Mouse (Mus musculus) erythroblast, embryonic 14.5 days (primary cell): Measurements from ENCODE around the gene Chrna1. TPM values are rescaled to one million over a fixed set of nuclear protein-coding genes. Genes with fewer than 3 reads are reported as not detected.

ENCODE experiments used
- H3K27me3 ChIP-seq: 2 replicates; pipeline ENCODE4 v1.6.1; 2012; ENCODE audit warnings: inconsistent platforms; ENCODE audit not compliant: control insufficient read depth
- H3K36me3 ChIP-seq: 2 replicates; pipeline ENCODE4 v1.6.1; 2012; ENCODE audit warnings: mild to moderate bottlenecking, inconsistent platforms; ENCODE audit not compliant: control insufficient read depth
- H3K4me1 ChIP-seq: 2 replicates; pipeline ENCODE4 v1.6.1; 2012; ENCODE audit warnings: inconsistent platforms; ENCODE audit not compliant: control insufficient read depth
- H3K4me3 ChIP-seq: replicated peaks from 2 replicates; pipeline ENCODE3; 2012; ENCODE audit warnings: moderate library complexity, mild to moderate bottlenecking, inconsistent platforms
- H3K9me3 ChIP-seq: 2 replicates; pipeline ENCODE4 v1.6.1; 2012; ENCODE audit warnings: low read length, inconsistent platforms, mixed read lengths; ENCODE audit not compliant: control insufficient read depth
- GATA1 ChIP-seq: IDR thresholded peaks from 2 replicates; pipeline ENCODE4 v1.6.1; 2012; ENCODE audit warnings: low read length, inconsistent platforms, mixed read lengths
- TAL1 ChIP-seq: IDR thresholded peaks from 3 replicates; pipeline ENCODE4 v1.6.1; 2012; ENCODE audit warnings: low read length, inconsistent platforms, mixed read lengths
- polyA plus RNA-seq: library from polyadenylated mRNA; stranded (reverse); fragments of >175 nt; gene quantifications from 2 replicates; pipeline ENCODE4 v1.2.3, GENCODE M21; 2012

Gene Chrna1
- polyA plus RNA-seq, 1 experiment, result not detected

DNA sequence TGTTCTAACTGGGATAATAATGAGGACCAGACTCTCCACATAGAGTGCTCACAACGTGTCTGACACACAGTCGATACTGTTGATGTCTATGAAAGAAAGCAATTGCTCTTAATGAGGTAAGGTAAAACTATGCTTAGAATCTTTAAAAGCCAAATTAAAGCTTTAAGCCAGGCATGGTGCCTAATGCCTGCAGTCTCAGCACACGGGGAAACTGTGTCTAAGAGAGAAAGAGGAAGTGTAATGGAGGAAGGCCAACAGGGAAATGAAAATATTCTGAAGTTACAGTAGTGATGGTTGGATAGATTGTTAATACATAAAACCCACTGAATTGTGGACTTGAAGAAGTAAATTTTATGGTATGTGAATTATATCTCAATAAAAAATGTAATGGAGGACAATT is 25.7 kb downstream of the Chrna1 start:
- H3K9me3 ChIP-seq, result no peaks in the 10 kb centered on the region

DNA sequence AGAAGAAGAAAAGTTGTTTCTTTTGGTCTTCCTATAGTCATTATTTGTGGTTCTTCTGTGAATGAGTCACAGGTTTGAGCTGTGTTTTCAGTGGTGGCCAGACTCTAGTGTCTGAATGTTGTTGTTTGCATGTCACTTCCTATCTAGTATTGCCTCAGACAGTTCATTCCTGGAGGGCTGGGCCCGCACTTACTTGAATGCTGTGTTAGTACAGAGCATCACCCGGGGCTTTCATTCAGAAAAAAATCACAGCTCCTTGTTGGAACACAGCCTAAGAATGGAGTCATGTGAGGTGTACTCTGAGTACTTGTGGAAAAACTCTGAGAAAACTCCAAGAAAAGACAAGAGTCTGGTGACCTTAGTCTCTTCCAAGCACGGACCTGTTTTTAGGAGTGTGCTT is 27.2 kb downstream of the Chrna1 start:
- H3K4me3 ChIP-seq, result no peak overlapping the region
- H3K36me3 ChIP-seq, result no peaks in the 10 kb centered on the region
- H3K4me1 ChIP-seq, result no peaks in the 10 kb centered on the region
- no peaks in the 10 kb centered on the region for H3K27me3 ChIP-seq
- no peaks in the 10 kb centered on the region for H3K9me3 ChIP-seq
- no peak for TF ChIP-seq GATA1
- no peak for TF ChIP-seq TAL1

More for the DNA sequence above, 25.7 kb downstream of the Chrna1 start:
- TF ChIP-seq GATA1 (no peak), TAL1 (no peak)
- H3K4me3 ChIP-seq, result no peak overlapping the region
- no peaks in the 10 kb centered on the region for H3K27me3 ChIP-seq
- no peaks in the 10 kb centered on the region for H3K36me3 ChIP-seq
- H3K4me1 ChIP-seq, result no peaks in the 10 kb centered on the region

DNA sequence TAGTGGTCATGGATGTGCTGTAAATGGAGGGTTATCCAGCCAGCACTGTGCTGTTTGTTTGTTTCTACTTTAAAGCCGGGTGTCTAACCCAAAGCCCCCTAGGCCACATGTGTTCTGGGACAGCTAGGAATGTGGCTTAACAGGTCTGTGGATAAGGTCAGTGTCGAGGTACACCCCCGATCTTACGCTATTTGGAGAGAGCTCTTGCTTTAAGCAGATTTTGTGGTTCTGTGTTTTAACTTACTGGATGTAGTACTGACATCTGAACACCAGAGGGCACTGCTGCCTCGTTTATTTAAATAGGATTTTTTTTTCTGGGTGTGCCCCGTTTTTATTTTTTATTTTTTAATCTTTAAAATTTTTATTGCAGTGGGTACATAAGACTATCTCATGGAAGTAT is 29.4 kb downstream of the Chrna1 start:
- no peaks in the 10 kb centered on the region for H3K4me1 ChIP-seq
- no peak overlapping the region for H3K4me3 ChIP-seq
- H3K27me3 ChIP-seq, result no peaks in the 10 kb centered on the region; the same call in 1 of the 2 replicates
- TF ChIP-seq TAL1 (no peak), GATA1 (no peak)
- H3K36me3 ChIP-seq, result no peaks in the 10 kb centered on the region
- no peaks in the 10 kb centered on the region for H3K9me3 ChIP-seq

DNA sequence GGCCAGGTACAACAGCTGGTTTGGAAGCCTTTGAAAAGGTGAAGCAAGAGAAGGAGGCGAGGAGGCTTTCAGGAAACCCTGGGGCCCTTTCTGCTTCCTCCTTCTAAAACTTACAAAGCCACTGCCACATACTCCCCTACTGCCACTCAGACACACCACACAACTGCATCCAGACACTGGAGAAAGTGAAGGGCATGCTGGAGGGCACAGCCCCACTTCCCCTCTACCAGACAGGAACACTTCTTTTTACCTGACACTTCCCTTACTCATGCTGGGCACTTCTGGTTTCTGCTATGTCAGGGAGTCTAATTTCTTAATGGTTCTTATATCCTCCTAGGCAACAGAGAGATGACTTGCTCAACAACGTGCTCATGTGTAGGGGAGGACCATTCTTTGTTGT is 31.6 kb downstream of the Chrna1 start:
- no peak overlapping the region for H3K4me3 ChIP-seq
- TF ChIP-seq GATA1 (no peak), TAL1 (no peak)
- H3K9me3 ChIP-seq, result no peaks in the 10 kb centered on the region
- H3K4me1 ChIP-seq, result no peaks in the 10 kb centered on the region
- no peaks in the 10 kb centered on the region; the same call in 1 of the 2 replicates for H3K27me3 ChIP-seq
- H3K36me3 ChIP-seq, result no peaks in the 10 kb centered on the region

DNA sequence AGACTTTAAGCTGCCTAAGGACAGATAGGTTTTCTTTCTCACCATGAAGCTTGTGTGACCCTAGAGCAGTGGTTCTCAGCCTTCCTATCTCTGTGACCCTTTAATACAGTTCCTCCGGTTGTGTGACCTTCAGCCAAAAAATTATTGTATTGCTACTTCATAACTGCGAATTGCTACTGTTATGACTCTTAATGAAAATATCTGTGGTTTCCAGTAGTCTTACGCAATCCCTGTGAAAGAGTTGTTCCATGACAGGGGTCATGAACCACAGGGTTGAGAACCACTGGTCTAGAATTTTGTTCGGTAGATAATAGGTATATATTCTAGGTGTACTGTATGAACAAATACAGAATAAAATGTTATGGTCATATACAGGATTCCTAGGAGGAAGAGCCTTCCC is 32.9 kb downstream of the Chrna1 start:
- no peaks in the 10 kb centered on the region for H3K36me3 ChIP-seq
- H3K9me3 ChIP-seq, result no peaks in the 10 kb centered on the region
- no peak for TF ChIP-seq TAL1
- TF ChIP-seq GATA1, result no peak
- no peaks in the 10 kb centered on the region; the same call in 1 of the 2 replicates for H3K27me3 ChIP-seq
- no peaks in the 10 kb centered on the region for H3K4me1 ChIP-seq
- H3K4me3 ChIP-seq, result no peak overlapping the region

DNA sequence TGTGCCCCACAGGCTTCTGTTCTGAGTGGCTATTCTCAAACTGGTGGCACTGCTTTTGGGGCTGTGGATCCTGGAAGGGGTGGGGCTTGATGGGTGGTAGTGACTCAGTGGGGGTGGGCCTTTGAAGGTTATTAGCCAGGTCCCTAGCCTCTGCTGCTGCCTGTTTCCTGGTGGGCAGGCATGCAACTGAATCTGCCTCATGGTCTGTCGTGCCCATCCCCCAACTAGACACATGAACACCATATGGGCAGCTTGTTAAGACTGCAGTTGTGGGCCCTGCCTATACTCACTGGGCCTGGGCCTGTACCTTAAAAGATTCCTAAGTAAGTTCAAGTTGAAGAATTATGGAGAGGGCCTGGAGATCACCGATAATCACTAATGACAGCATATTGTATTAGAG is 34.6 kb downstream of the Chrna1 start:
- TF ChIP-seq TAL1 (no peak), GATA1 (no peak)
- Histone ChIP-seq H3K9me3 (no peaks in the 10 kb centered on the region), H3K36me3 (no peaks in the 10 kb centered on the region), H3K4me3 (no peak overlapping the region), H3K4me1 (peaks cover 2% of the 10 kb centered on the region; the same call in 1 of the 2 replicates), H3K27me3 (peaks cover 11% of the 10 kb centered on the region)

DNA sequence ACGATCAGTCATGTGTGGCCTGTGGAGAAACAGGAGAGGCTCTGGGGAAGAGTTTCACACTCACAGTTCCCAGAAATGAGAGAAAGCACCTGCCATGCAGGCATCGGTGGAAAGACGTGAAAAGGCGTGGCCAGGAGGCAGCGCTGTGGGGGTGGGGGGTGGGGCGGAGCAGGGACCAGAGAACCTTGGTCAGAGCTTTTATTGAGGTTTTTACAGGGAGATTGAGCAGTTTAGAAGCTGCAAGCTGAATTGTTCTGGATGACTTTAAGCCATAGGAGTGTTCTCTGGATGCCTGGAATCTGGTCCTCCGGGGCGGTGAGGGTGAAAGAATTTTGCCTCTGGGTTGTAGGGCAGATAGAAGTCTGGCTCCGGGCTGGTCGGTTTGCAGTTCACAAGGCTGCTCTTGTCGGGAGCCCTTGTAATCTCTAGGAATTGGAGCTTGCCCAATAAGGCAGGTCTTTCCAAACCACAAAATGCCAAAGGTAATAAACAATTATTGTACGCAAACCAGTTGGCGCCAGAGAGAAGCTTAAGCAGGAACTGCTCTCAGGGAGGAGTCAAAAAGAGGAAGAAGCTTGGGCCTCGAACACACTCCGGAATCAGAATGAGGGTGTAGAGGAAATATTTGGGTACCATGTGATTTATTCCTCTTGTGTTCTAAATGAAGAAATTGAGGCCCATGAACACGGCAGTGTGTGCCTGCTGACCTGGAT is 39.5 kb downstream of the Chrna1 start:
- peaks cover 26% of the 10 kb centered on the region for H3K27me3 ChIP-seq
- no peak for TF ChIP-seq TAL1
- no peak for TF ChIP-seq GATA1
- H3K4me3 ChIP-seq, result no peak overlapping the region
- H3K4me1 ChIP-seq, result peaks cover 2% of the 10 kb centered on the region
- H3K9me3 ChIP-seq, result no peaks in the 10 kb centered on the region
- H3K36me3 ChIP-seq, result no peaks in the 10 kb centered on the region

DNA sequence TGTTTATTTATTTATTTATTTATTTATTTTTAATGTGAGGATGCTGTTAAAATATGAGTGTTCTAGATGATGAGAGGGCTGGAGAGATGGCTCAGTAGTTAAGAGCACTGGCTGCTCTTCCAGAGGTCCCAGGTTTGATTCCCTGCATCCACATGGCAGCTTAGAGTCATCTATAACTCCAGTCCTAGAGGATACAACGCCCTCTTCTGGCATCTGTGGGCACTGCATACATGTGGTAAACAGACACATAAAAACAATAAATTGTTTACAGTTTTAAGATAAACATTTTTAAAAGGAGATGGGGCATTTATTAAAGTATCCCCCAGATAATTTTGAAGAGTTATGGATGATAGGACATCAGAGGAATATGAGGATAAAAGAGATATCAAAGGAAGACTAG is 40.4 kb downstream of the Chrna1 start:
- H3K36me3 ChIP-seq, result no peaks in the 10 kb centered on the region
- no peak overlapping the region for H3K4me3 ChIP-seq
- TF ChIP-seq GATA1 (no peak), TAL1 (no peak)
- peaks cover 26% of the 10 kb centered on the region for H3K27me3 ChIP-seq
- peaks cover 2% of the 10 kb centered on the region for H3K4me1 ChIP-seq
- H3K9me3 ChIP-seq, result no peaks in the 10 kb centered on the region

DNA sequence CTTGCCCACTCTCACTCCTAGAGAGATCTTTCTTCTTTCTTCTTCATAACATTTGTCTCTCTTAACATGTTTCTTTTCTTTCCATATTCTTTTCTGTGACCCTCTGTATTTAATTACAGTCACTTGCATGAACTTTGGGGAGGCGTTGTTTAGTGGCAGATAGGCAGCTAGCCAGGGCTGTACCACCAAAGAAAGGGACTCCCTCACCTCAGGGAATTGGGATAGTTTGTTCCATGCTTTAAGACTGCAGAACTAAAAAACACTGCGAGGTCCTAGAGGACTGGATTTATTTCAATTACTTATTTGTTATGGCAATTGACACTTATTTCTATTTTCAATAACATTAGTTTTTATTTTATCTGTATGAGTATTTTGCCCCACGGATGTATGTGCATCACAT is 41.0 kb downstream of the Chrna1 start:
- H3K36me3 ChIP-seq, result no peaks in the 10 kb centered on the region
- H3K27me3 ChIP-seq, result peaks cover 26% of the 10 kb centered on the region
- H3K4me1 ChIP-seq, result peaks cover 2% of the 10 kb centered on the region
- no peaks in the 10 kb centered on the region for H3K9me3 ChIP-seq
- no peak for TF ChIP-seq TAL1
- no peak overlapping the region for H3K4me3 ChIP-seq

DNA sequence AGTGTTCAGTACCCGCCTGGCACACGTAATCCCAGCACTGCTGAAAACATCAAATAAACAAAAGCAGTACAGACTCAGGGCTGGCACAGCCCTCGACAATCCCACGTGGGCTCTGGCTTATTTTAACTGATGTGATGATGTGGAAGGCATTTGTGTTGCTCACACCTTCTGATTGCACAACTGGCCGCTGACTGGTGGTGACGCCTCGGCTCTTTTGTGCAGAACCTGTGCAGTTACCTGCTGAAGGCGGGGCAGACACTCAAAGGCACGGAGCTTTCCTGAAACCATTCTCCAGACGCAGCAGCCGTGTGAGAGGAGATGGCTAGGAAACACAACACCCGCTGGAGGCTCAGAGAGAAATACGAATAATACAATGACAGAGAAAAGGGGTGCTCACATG is 41.5 kb downstream of the Chrna1 start:
- TF ChIP-seq TAL1, result no peak
- no peak for TF ChIP-seq GATA1
- Histone ChIP-seq H3K9me3 (no peaks in the 10 kb centered on the region), H3K27me3 (peaks cover 26% of the 10 kb centered on the region), H3K4me3 (no peak overlapping the region), H3K4me1 (peaks cover 4% of the 10 kb centered on the region), H3K36me3 (no peaks in the 10 kb centered on the region)
